Mouse (Mus musculus) left cerebral cortex, postnatal 10 days (tissue): ENCODE measurements around the gene 1700021F05Rik. TPM values are rescaled to one million over a fixed set of nuclear protein-coding genes. Genes with fewer than 3 reads are reported as not detected.
"Not testable (repeated sequence)": the region's sequence is repeated elsewhere in the genome, so short reads cannot be mapped to it uniquely, and the experiment has no call there.

Source experiments
- DNase-seq, 2 experiments: peaks; one replicate each; pipeline ENCODE4 v3.0.0; 2021 to 2022; ENCODE audit warnings: low spot score in 2 of 2, mixed read lengths in 1 of 2; ENCODE audit errors: extremely low spot score in 1 of 2
- intact Hi-C: fragments of 180-260 bp; cut with DNase I; formaldehyde crosslinking; loops from one replicate; pipeline ENCODE4 v1.15.1; 2025
- total RNA-seq, 2 experiments: library from RNA; stranded (reverse); gene quantifications; 2 replicates each; pipeline ENCODE4 v1.2.3; 2021

Gene 1700021F05Rik
- total RNA-seq, 2 experiments from 2014 or later = 45.6 to 50.6 TPM

GRCm38 (mm10) chr10:43550923-43551322 lies 10.1 kb upstream of the 1700021F05Rik start:
- DNase-seq = no peak
- intact Hi-C loops = no loop called here

- intact Hi-C loops = no loop called here
- DNase-seq = no peak
Measured at GRCm38 (mm10) chr10:43549411-43549810, 8.6 kb upstream of the 1700021F05Rik start.

GRCm38 (mm10) chr10:43541153-43541544 lies 355 bp upstream of the 1700021F05Rik start:
- no peak for DNase-seq
- intact Hi-C loops = loop anchor here (2.0 kb wide), 1 partner anchor 60 kb away; no protein-coding TSS in a partner anchor

- intact Hi-C loops = loop anchor here (2.0 kb wide), 1 partner anchor 59 kb away; no protein-coding TSS in a partner anchor
- DNase-seq = no peak
Measured at GRCm38 (mm10) chr10:43539746-43540310, 966 bp downstream of the 1700021F05Rik start.

- intact Hi-C loops = no loop called here
- no peak for DNase-seq
Measured at GRCm38 (mm10) chr10:43538831-43539230, 2.0 kb downstream of the 1700021F05Rik start.

GRCm38 (mm10) chr10:43537652-43538051 lies 3.1 kb downstream of the 1700021F05Rik start:
- intact Hi-C loops = no loop called here
- DNase-seq = no peak

GRCm38 (mm10) chr10:43534382-43534781 lies 6.4 kb downstream of the 1700021F05Rik start:
- DNase-seq = no peak
- intact Hi-C loops = no loop called here

- peak in 1 of 2 experiments; percentile 52 for DNase-seq
- intact Hi-C loops = no loop called here
Measured at GRCm38 (mm10) chr10:43527283-43528269, 13.2 kb downstream of the 1700021F05Rik start.

DNA sequence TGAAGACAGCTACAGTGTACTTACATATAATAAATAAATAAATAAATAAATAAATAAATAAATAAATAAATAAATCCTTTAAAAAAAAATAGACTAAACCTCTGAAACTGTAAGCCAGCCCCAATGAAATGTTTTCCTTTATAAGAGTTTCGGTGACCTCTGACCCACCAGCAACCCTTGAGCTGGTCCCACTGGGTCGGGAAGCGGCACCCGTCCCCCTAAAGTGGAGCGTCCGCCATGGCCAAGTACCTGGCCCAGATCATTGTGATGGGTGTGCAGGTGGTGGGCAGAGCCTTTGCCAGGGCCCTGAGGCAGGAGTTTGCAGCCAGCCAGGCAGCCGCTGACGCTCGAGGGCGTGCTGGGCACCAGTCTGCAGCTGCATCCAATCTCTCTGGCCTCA lies 16.9 kb downstream of the 1700021F05Rik start, which contains the start of gene Gm9803:
Gm9803 (plus strand) TSS at position 154 of the 400 bp plus-strand sequence.
- intact Hi-C loops, DNase-seq: not testable (repeated sequence)

DNA sequence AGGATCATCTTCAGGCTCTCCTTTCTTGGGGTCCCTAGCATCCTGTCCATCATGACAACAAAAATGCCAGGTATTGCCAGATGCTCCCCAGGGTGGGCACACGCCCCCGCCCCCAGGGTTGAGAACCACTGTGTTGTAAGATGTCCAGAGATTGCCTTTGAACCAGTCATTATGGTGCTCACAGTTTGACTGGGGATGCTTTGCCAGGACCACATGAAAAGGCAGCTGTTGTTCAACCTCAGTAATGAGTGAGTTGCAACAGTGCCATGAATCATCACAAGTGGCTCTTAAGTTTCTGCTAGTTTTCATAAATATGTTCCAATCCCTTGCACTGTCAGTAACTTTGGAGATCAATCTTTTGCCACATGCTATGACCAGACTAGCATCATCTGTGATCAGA lies 20.8 kb downstream of the 1700021F05Rik start:
- DNase-seq = no peak
- intact Hi-C loops = no loop called here

DNA sequence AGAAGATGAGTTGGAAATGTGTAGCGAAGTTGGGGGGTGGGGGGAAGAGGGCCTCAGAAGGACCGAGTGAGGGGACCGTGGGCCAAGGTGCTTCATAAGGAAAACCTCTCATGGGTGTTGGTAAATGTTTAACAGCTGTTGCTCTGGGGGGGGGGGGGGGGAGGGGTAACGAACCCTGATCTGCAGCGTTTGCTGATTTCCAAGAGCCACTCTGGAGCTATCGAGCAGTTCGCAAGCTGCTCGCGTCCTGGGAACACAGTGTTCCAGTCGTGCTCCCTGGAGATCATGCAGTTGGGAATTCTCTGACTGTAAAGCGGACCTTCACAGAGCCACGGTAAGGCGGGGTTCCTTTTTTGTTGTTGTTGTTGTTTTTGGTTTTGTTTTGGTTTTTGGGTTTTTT lies 22.4 kb downstream of the 1700021F05Rik start:
- DNase-seq = no peak
- intact Hi-C loops = no loop called here

DNA sequence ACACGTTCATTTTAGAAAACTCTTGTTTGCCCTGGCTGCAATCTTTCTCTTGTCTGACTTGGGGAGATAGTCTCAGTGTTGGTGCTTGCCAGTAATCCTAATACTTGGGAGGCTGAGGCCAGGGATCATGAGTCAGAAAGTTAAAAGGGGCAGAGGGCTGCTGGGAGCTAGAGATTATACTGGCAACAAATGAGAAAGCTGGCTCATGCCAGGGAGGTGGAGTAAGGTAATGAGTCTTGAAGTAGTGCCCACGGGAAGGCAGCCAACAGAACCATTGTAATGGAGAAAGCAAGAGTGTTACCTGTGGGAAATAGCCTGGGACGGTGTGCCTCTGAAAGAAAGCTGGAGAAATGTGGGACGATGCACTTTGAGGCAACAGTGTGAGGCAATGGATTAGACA lies 23.0 kb downstream of the 1700021F05Rik start:
- intact Hi-C loops = no loop called here
- no peak for DNase-seq

GRCm38 (mm10) chr10:43516992-43517660 lies 23.7 kb downstream of the 1700021F05Rik start:
- intact Hi-C loops = no loop called here
- DNase-seq = no peak

GRCm38 (mm10) chr10:43512976-43513375 lies 27.8 kb downstream of the 1700021F05Rik start:
- DNase-seq = no peak
- intact Hi-C loops = no loop called here

DNA sequence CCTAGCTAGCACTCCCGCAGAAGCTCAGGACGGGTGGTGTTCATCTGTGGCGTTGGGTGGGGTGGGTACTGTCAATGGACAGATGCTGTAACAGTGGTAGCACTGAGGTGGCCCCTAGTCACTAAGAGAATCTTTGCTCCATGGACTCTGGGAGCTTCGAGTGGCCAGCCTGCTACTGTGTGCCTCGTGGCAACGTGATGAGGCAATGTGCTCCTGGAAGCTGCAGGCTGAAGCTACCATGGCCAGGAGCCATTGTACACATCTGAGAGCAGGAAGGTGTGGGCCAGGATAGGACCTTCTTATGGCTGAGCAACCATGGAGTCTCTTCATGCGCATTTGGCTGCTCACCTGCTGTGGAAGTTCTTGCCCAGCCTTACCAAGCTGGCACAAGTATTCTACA lies 31.6 kb downstream of the 1700021F05Rik start:
- no peak for DNase-seq
- intact Hi-C loops = no loop called here

DNA sequence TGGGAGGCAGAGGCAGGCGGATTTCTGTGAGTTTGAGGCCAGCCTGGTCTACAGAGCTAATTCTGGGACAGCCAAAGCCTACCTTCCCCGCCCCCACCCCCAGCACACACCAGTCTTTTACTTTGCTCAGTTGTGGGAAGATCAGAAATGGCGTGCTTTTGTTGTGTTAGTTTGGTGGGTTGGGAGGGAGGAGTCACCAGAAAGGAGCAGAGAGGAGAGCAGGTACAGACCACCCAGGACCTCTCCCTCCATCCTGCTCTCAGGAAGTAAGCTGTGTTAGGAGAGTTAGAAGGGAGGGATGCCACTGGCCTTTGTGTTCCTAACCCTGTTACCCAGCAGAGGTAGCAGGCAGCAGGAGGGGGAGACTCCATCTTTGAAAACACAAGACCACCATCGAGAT lies 33.7 kb downstream of the 1700021F05Rik start:
- no peak for DNase-seq
- intact Hi-C loops = no loop called here

- intact Hi-C loops = no loop called here
- no peak for DNase-seq
Measured at GRCm38 (mm10) chr10:43504291-43504690, 36.5 kb downstream of the 1700021F05Rik start.

- intact Hi-C loops = no loop called here
- no peak for DNase-seq
Measured at GRCm38 (mm10) chr10:43502599-43502998, 38.2 kb downstream of the 1700021F05Rik start.

DNA sequence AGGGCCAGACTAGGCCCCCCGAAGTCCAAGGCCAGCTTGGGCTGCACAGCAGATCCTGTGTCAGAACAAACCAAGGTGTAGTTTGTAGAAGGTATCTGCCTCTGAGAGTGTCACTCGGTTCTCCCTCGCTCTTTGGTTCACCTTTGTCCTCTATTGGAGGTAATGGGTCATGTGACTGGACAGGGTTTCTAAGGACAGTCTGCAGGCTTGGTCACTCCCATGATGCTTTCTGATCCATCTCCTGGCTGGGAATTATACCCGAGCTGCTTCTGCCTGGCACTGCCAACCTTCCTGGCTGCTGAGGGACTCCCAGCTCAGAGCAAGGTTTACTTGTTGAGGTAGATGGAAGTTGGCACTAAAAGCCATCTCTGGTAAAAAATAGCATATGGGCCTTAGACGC lies 49.9 kb downstream of the 1700021F05Rik start:
- intact Hi-C loops = no loop called here
- no peak for DNase-seq
